Comparison of ENCODE assay signal across 9 mouse cellular contexts in genomic region chr17:66241868-66242622, GRCm38 (mm10).
DNase-seq lines count a peak whose midpoint lies in the region; ATAC-seq and TF ChIP-seq lines count a peak whose summit lies in the region.
"Had no signal": no experiment of that assay in that cellular context is flagged by ENCODE, and none has a peak within 500 bp of the region (broad histone marks: within the 10 kb centered on the region; RNA-seq: fewer than 3 reads in every experiment).

No protein-coding gene starts in this region.

- H3K27me3 ChIP-seq in midbrain, embryonic 10.5 days (ENCODE audit: low read depth, poor library complexity, severe bottlenecking): peaks cover 41% of the 10 kb centered on the region
- no peaks in the 10 kb centered on the region for H3K27me3 ChIP-seq in midbrain, embryonic 15.5 days (replicated peaks)
- H3K27me3 ChIP-seq in heart, embryonic 10.5 days (ENCODE audit: insufficient read depth, poor library complexity, severe bottlenecking): 0 out of 2 replicates have a peak, but pooled peaks cover 4% of the 10 kb centered on the region
- no peaks in the 10 kb centered on the region for H3K27me3 ChIP-seq in stomach, embryonic 16.5 days (ENCODE audit: control insufficient read depth, insufficient read depth, low read length)

- peaks cover 51% of the 10 kb centered on the region for H3K4me1 ChIP-seq in midbrain, embryonic 10.5 days
- peaks cover 14% of the 10 kb centered on the region for H3K4me1 ChIP-seq in midbrain, embryonic 15.5 days
- peaks cover 13% of the 10 kb centered on the region for H3K4me1 ChIP-seq in heart, embryonic 10.5 days
- H3K4me1 ChIP-seq in stomach, embryonic 16.5 days (ENCODE audit: control insufficient read depth, insufficient read depth, low read length): 0 out of 2 replicates have a peak, but pooled peaks cover 6% of the 10 kb centered on the region

- H3K4me2 ChIP-seq in midbrain, embryonic 15.5 days: no peak overlapping the region
- H3K4me2 ChIP-seq in stomach, embryonic 16.5 days (ENCODE audit: low read depth, low read length): peak overlapping the region; percentile 42

- TF ChIP-seq CTCF in layer of hippocampus, adult 2 months (conservative IDR thresholded peaks at IDR 0.05): no peak

- H3K9ac ChIP-seq in midbrain, embryonic 15.5 days: no peak overlapping the region
- no peak overlapping the region for H3K9ac ChIP-seq in stomach, embryonic 16.5 days (ENCODE audit: low read length)

- peak overlapping the region; percentile 35 for H3K4me3 ChIP-seq in midbrain, embryonic 10.5 days
- H3K4me3 ChIP-seq in midbrain, embryonic 15.5 days: no peak overlapping the region
- H3K4me3 ChIP-seq in heart, embryonic 10.5 days: peak overlapping the region; percentile 22; the same call in 1 of the 2 replicates
- H3K4me3 ChIP-seq in stomach, embryonic 16.5 days (replicated peaks; ENCODE audit: low read length): peak overlapping the region; percentile 21
- no peak overlapping the region for H3K4me3 ChIP-seq in layer of hippocampus, adult 2 months

- no peaks in the 10 kb centered on the region for H3K36me3 ChIP-seq in midbrain, embryonic 10.5 days
- H3K36me3 ChIP-seq in midbrain, embryonic 15.5 days (replicated peaks): no peaks in the 10 kb centered on the region
- no peaks in the 10 kb centered on the region for H3K36me3 ChIP-seq in heart, embryonic 10.5 days
- H3K36me3 ChIP-seq in stomach, embryonic 16.5 days (ENCODE audit: control insufficient read depth, insufficient read depth, low read length): no peaks in the 10 kb centered on the region
- H3K36me3 ChIP-seq: G1E had no signal

- ATAC-seq in midbrain, embryonic 15.5 days (replicated peaks): no peak
- peak; percentile 48; the same call in 1 of the 2 replicates for ATAC-seq in stomach, embryonic 16.5 days (ENCODE audit: insufficient read depth, low FRiP score)
- no peak for ATAC-seq in megakaryocyte, adult 5-6 weeks (ENCODE audit: poor library complexity, severe bottlenecking)

- H3K27ac ChIP-seq in midbrain, embryonic 10.5 days (replicated peaks): peak overlapping the region; percentile 82
- H3K27ac ChIP-seq in midbrain, embryonic 15.5 days: no peak overlapping the region
- peak overlapping the region; percentile 63; the same call in 1 of the 2 replicates for H3K27ac ChIP-seq in heart, embryonic 10.5 days
- H3K27ac ChIP-seq in stomach, embryonic 16.5 days (ENCODE audit: low read length): peak overlapping the region; percentile 46
- H3K27ac ChIP-seq in layer of hippocampus, adult 2 months: no peak overlapping the region

- no peaks in the 10 kb centered on the region; the same call in 1 of the 2 replicates for H3K9me3 ChIP-seq in midbrain, embryonic 10.5 days (replicated peaks)
- H3K9me3 ChIP-seq in midbrain, embryonic 15.5 days: no peaks in the 10 kb centered on the region
- H3K9me3 ChIP-seq in heart, embryonic 10.5 days: no peaks in the 10 kb centered on the region
- H3K9me3 ChIP-seq in stomach, embryonic 16.5 days (replicated peaks; ENCODE audit: control insufficient read depth, low read length): no peaks in the 10 kb centered on the region

- 8% methylated on average over 9 of the region's 9 CpGs for WGBS in midbrain, embryonic 10.5 days
- 12% methylated on average over 9 of the region's 9 CpGs for WGBS in midbrain, embryonic 15.5 days
- 24% methylated on average over 9 of the region's 9 CpGs for WGBS in heart, embryonic 10.5 days
- whole genome bisulfite sequencing in stomach, embryonic 16.5 days: 21% methylated on average over 9 of the region's 9 CpGs

- peak; percentile 79 for DNase-seq in midbrain, embryonic 10.5 days (ENCODE audit: low spot score)
- DNase-seq in heart, embryonic 10.5 days (ENCODE audit: low spot score): no peak
- DNase-seq in kidney, postnatal 25 days: peak; percentile 44 to 64
- no peak for DNase-seq in layer of hippocampus, adult 2 months (ENCODE audit: low spot score in 2 of 2)
- DNase-seq in cerebellum, postnatal 4 days (ENCODE audit: low spot score in 2 of 2): no peak

Comparison
In these comparisons a context has a peak if more than half of its experiments do, and no peak if none do; other contexts are left out.
1. H3K27ac ChIP-seq: peak in midbrain, embryonic 10.5 days (single experiment), heart, embryonic 10.5 days (single experiment) and stomach, embryonic 16.5 days (single experiment); none in midbrain, embryonic 15.5 days (single experiment) and layer of hippocampus, adult 2 months (single experiment).
2. H3K4me3 ChIP-seq: peak in midbrain, embryonic 10.5 days (single experiment), heart, embryonic 10.5 days (single experiment) and stomach, embryonic 16.5 days (single experiment); none in midbrain, embryonic 15.5 days (single experiment) and layer of hippocampus, adult 2 months (single experiment).
3. DNase-seq: peak in midbrain, embryonic 10.5 days (single experiment) and kidney, postnatal 25 days (2 of 2); none in heart, embryonic 10.5 days (single experiment), layer of hippocampus, adult 2 months (0 of 2) and cerebellum, postnatal 4 days (0 of 2).